Mouse (Mus musculus): ENCODE measurements around the gene Sfi1.

GRCm38 (mm10) chr11:3227113-3227512 is 33.9 kb upstream of the Sfi1 start:
- TF ChIP-seq CTCF (IDR thresholded peaks at IDR 0.05; ENCODE audit: insufficient read depth, low read depth, low read length) (no peak), POLR2A (IDR thresholded peaks at IDR 0.05; ENCODE audit: insufficient read depth, low read depth, low read length) (no peak)

Data from olfactory bulb, adult 2 months (tissue).